Mouse (Mus musculus): Measurements from ENCODE around the gene Gm5868.

- TF ChIP-seq CTCF (IDR thresholded peaks at IDR 0.05; ENCODE audit: borderline replicate concordance, control insufficient read depth, extremely low read depth, insufficient read depth, low read length, poor library complexity) (no peak), POLR2A (IDR thresholded peaks at IDR 0.05; ENCODE audit: control insufficient read depth, extremely low read depth, insufficient read depth, low read length, poor library complexity) (no peak)
Measured at GRCm38 (mm10) chr5:72587192-72587681, at the start of gene Gm5868.
